Mouse (Mus musculus) bone marrow, adult 2 months (tissue): Measurements from ENCODE around the gene Shmt1.

Source experiments
- CTCF ChIP-seq: fragments of 200-500 bp; IDR thresholded peaks from 2 replicates; pipeline ENCODE4 v1.5.1; 2011; ENCODE audit warnings: low read length, control low read depth; ENCODE audit not compliant: control insufficient read depth, insufficient read depth
- POLR2A ChIP-seq: fragments of 200-500 bp; IDR thresholded peaks from 2 replicates; pipeline ENCODE4 v1.6.1; 2011; ENCODE audit warnings: low read depth, mild to moderate bottlenecking, control low read depth, low read length, borderline replicate concordance; ENCODE audit not compliant: control insufficient read depth

GRCm38 (mm10) chr11:60811054-60811460 lies 461 bp downstream of the Shmt1 start:
- TF ChIP-seq POLR2A (no peak), CTCF (no peak)
